Mouse (Mus musculus) brain, adult 2 months (tissue): ENCODE data around the gene Psmd9.

Experiments used
- DNase-seq: peaks from one replicate; pipeline ENCODE4 v3.0.0; 2011; ENCODE audit warnings: low read depth, low spot score

Gene Psmd9

GRCm38 (mm10) chr5:123296972-123297754, 128.0 kb downstream of the Psmd9 start:
- no peak for DNase-seq

- no peak for DNase-seq
These were observed 128.6 kb downstream of the Psmd9 start for GRCm38 (mm10) chr5:123297830-123298229.

- no peak for DNase-seq
These were observed 129.3 kb downstream of the Psmd9 start for GRCm38 (mm10) chr5:123298526-123298925.
